Mouse (Mus musculus) midbrain, postnatal 0 days (tissue): ENCODE measurements around the gene Zfp462. TPM values are rescaled to one million over a fixed set of nuclear protein-coding genes. Genes with fewer than 3 reads are reported as not detected.

Experiments used
- ATAC-seq: fragments of 200-750 bp; cut with Nextera tagmentation; 2 replicates; pipeline ENCODE4 v1.8.0; 2017; ENCODE audit warnings: moderate number of reproducible peaks, mild to moderate bottlenecking, moderate TSS enrichment, moderate library complexity; ENCODE audit not compliant: low FRiP score
- DNase-seq: peaks from one replicate; pipeline ENCODE4 v3.0.0-alpha.2; 2015; ENCODE audit warnings: low spot score
- H3K27ac ChIP-seq: fragments of 300-500 bp; sonication (generic); 2 replicates; pipeline ENCODE4 v1.5.1; 2014; ENCODE audit warnings: low read depth, mild to moderate bottlenecking, low read length, mixed read lengths
- H3K27me3 ChIP-seq: fragments of 300-500 bp; sonication (generic); 2 replicates; pipeline ENCODE4 v1.6.1; 2014; ENCODE audit warnings: low read length, control low read depth, mixed read lengths; ENCODE audit not compliant: insufficient read depth
- H3K36me3 ChIP-seq: fragments of 300-500 bp; sonication (generic); 2 replicates; pipeline ENCODE4 v1.6.1; 2014; ENCODE audit warnings: low read length, control low read depth, mixed read lengths; ENCODE audit not compliant: insufficient read depth
- H3K4me1 ChIP-seq: fragments of 300-500 bp; sonication (generic); 2 replicates; pipeline ENCODE4 v1.6.1; 2014; ENCODE audit warnings: mild to moderate bottlenecking, control low read depth, antibody characterized with exemption, low read length, mixed read lengths; ENCODE audit not compliant: insufficient read depth
- H3K4me2 ChIP-seq: fragments of 300-500 bp; sonication (generic); 2 replicates; pipeline ENCODE4 v1.6.1; 2014; ENCODE audit warnings: low read depth, mild to moderate bottlenecking, low read length, mixed read lengths; ENCODE audit not compliant: poor library complexity, severe bottlenecking
- H3K4me3 ChIP-seq: fragments of 300-500 bp; sonication (generic); 2 replicates; pipeline ENCODE4 v1.5.1; 2014; ENCODE audit warnings: low read depth, mild to moderate bottlenecking, low read length, moderate library complexity
- H3K9ac ChIP-seq: fragments of 300-500 bp; sonication (generic); replicated peaks from 2 replicates; pipeline ENCODE4 v1.6.1; 2014; ENCODE audit warnings: mild to moderate bottlenecking, low read length, moderate library complexity, mixed read lengths; ENCODE audit not compliant: poor library complexity, severe bottlenecking
- H3K9me3 ChIP-seq: fragments of 300-500 bp; sonication (generic); 2 replicates; pipeline ENCODE4 v1.6.1; 2016; ENCODE audit warnings: low read length, control low read depth
- CTCF ChIP-seq: IDR thresholded peaks from 2 replicates; pipeline ENCODE4 v1.5.1; 2016; ENCODE audit warnings: antibody characterized with exemption, mild to moderate bottlenecking
- whole genome bisulfite sequencing: fragments of 180-500 bp; shearing (Covaris S2); extraction: QIAGEN DNeasy Blood & Tissue Kit; methylation state at CpG from one replicate; pipeline ENCODE4 v1.1.7; 2014; 5-methylcytosine and 5-hydroxymethylcytosine counted together
- polyA plus RNA-seq: library from polyadenylated mRNA; unstranded; fragments of >200 nt; fragmentation: Nextera tagmentation; extraction: Ambion mirVana; gene quantifications from 2 replicates; pipeline ENCODE4 v1.2.1, GENCODE M21; 2015
- total RNA-seq: library from RNA; depleted of rRNA; stranded (reverse); fragments of >200 nt; gene quantifications from 2 replicates; pipeline ENCODE4 v1.2.3, GENCODE M21; 2014

Gene Zfp462
- total and polyA plus RNA-seq, 2 experiments from 2014 or later = 9.1 to 51.5 TPM

- H3K4me1 ChIP-seq = no peaks in the 10 kb centered on the region
- H3K27me3 ChIP-seq = no peaks in the 10 kb centered on the region
- no peak for DNase-seq
- H3K9me3 ChIP-seq = no peaks in the 10 kb centered on the region
- no peak overlapping the region for H3K9ac ChIP-seq
- H3K4me3 ChIP-seq = no peak overlapping the region
- no peak for TF ChIP-seq CTCF
- WGBS = 94% methylated on average over 13 of the region's 13 CpGs
- H3K27ac ChIP-seq = no peak overlapping the region
- peaks cover 74% of the 10 kb centered on the region for H3K36me3 ChIP-seq
- ATAC-seq = no peak
- H3K4me2 ChIP-seq = no peak overlapping the region
Observed at GRCm38 (mm10) chr4:55014731-55015463, 70.0 kb downstream of the Zfp462 start.

DNA sequence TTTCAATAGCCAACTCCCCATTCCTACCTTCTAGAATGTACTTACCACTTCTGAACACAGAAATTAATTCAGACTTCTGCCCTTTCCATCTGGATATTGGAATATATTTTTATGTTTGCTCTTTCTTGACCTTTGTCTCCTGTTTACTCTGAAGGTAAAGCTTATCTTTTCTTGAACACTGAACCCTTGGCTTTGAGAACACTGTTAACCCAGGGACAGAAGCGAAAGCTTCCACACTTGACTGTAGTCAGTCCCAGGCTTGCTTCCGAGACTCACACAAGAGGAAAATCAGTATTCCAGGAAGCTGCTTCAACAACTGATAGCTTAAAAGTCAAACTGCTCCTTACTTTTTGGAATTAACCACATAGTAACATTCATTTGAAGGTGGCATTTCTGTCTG, 70.7 kb downstream of the Zfp462 start:
- 92% methylated on average over 2 of the region's 2 CpGs for WGBS
- ATAC-seq (no peak), DNase-seq (no peak)
- Histone ChIP-seq H3K4me1 (no peaks in the 10 kb centered on the region), H3K27ac (no peak overlapping the region), H3K9me3 (no peaks in the 10 kb centered on the region), H3K27me3 (no peaks in the 10 kb centered on the region), H3K4me3 (no peak overlapping the region), H3K9ac (no peak overlapping the region), H3K36me3 (peaks cover 70% of the 10 kb centered on the region), H3K4me2 (no peak overlapping the region)
- TF ChIP-seq CTCF = no peak

- peaks cover 21% of the 10 kb centered on the region for H3K36me3 ChIP-seq
- no peak for ATAC-seq
Observed at GRCm38 (mm10) chr4:55026109-55026646, 81.3 kb downstream of the Zfp462 start.

DNA sequence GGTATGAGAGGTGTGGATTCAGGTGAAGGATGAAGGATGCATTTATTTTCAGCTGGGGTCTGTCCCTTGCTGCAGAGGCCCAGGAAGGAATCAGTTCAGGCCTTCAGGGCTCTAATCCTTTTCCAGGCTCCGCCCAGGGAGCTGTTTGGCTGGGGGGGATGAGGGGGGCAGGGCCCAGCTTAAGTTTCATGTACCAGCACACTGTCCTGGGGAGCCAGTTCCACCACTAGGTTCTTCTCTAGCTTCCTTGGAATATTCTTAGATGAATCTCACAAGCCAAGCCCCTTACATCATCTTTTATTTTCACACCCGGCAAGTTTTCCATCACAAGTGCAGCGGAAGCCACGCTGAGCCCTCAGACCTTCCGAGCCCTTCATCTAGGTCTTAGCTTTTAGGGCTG, 85.6 kb downstream of the Zfp462 start:
- Histone ChIP-seq H3K27ac (no peak overlapping the region), H3K9ac (no peak overlapping the region), H3K4me3 (no peak overlapping the region), H3K4me2 (no peak overlapping the region), H3K27me3 (no peaks in the 10 kb centered on the region), H3K9me3 (no peaks in the 10 kb centered on the region), H3K36me3 (0 out of 2 replicates have a peak, but pooled peaks cover 4% of the 10 kb centered on the region), H3K4me1 (no peaks in the 10 kb centered on the region)
- ATAC-seq (no peak), DNase-seq (no peak)
- TF ChIP-seq CTCF = no peak
- WGBS = 72% methylated on average over 5 of the region's 5 CpGs

More at GRCm38 (mm10) chr4:55026109-55026646, 81.3 kb downstream of the Zfp462 start:
- no peak overlapping the region for H3K4me3 ChIP-seq
- H3K9ac ChIP-seq = no peak overlapping the region
- no peaks in the 10 kb centered on the region for H3K4me1 ChIP-seq
- 78% methylated on average over 10 of the region's 10 CpGs for WGBS
- H3K4me2 ChIP-seq = no peak overlapping the region
- DNase-seq = no peak
- peak overlapping the region; percentile 1; the same call in 1 of the 2 replicates for H3K27ac ChIP-seq
- no peaks in the 10 kb centered on the region for H3K9me3 ChIP-seq
- H3K27me3 ChIP-seq = no peaks in the 10 kb centered on the region
- no peak for TF ChIP-seq CTCF

- WGBS = 74% methylated on average over 8 of the region's 8 CpGs
- no peaks in the 10 kb centered on the region for H3K27me3 ChIP-seq
- H3K4me3 ChIP-seq = no peak overlapping the region
- no peak overlapping the region for H3K27ac ChIP-seq
- no peak overlapping the region for H3K4me2 ChIP-seq
- no peaks in the 10 kb centered on the region for H3K4me1 ChIP-seq
- H3K36me3 ChIP-seq = no peaks in the 10 kb centered on the region
- no peaks in the 10 kb centered on the region for H3K9me3 ChIP-seq
- DNase-seq (no peak), ATAC-seq (no peak)
- TF ChIP-seq CTCF = no peak
- H3K9ac ChIP-seq = no peak overlapping the region
Observed at GRCm38 (mm10) chr4:55032317-55032930, 87.6 kb downstream of the Zfp462 start.

GRCm38 (mm10) chr4:55033452-55033851, 88.6 kb downstream of the Zfp462 start:
- no peaks in the 10 kb centered on the region for H3K4me1 ChIP-seq
- no peak for TF ChIP-seq CTCF
- H3K27me3 ChIP-seq = no peaks in the 10 kb centered on the region
- WGBS = 77% methylated on average over 6 of the region's 6 CpGs
- H3K9me3 ChIP-seq = no peaks in the 10 kb centered on the region
- H3K4me2 ChIP-seq = no peak overlapping the region
- no peak for ATAC-seq
- H3K27ac ChIP-seq = 0 out of 2 replicates have a peak overlapping the region, but pooled peaks have one; percentile 26
- no peak for DNase-seq
- no peak overlapping the region for H3K9ac ChIP-seq
- no peak overlapping the region for H3K4me3 ChIP-seq
- no peaks in the 10 kb centered on the region for H3K36me3 ChIP-seq
